Mouse (Mus musculus): Measurements from ENCODE around the gene Aak1.
"Not testable (repeated sequence)": the region's sequence is repeated elsewhere in the genome, so short reads cannot be mapped to it uniquely, and the experiment has no call there.

Aak1 gene

DNA sequence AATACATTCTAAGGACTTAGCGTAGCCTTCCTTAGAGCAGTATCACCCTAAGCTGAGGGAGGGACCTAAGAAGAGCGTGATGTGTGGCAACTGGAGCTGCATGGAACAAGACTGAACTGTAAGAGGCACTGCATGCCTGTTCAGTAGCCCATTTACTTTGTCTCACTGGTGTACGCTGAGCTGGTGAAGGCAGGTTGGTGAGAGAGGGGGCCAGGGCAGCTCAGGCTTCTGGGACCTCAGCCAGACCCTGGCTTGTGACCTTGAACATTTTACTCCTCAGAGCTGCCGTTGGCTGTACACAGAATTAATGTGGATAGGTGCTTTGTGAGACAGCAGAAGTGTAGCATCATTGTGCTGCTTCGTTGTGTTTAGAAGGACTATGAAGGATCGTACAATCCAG is 140.3 kb downstream of the Aak1 start:
- in situ Hi-C loops (cut with MboI; ENCODE audit: low pct_unique_long_range_greater_than_20kb in 1 of 2, low sequenced_read_pairs in 2 of 2, unreplicated experiment in 1 of 2) = no loop called here

DNA sequence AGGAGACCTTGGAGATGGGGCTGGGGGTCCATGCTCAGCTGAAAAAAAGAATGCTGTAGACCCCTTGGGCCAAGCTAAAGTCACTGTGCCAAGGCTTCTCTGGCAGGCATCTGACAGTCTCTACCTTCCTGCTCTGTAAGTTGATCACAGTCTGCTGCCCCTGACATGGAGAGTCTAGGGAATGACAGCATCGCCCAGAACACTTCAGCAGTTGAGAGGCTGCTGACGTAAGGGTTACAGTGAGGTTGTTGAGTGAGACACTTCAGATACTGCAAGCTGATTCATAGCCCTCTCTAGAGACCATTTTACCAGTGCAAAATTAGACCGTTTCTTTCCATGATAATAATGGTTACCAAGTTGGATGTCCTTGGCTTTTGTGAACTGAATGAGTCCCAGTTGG is 141.7 kb downstream of the Aak1 start:
- in situ Hi-C loops (cut with MboI; ENCODE audit: low pct_unique_long_range_greater_than_20kb in 1 of 2, low sequenced_read_pairs in 2 of 2, unreplicated experiment in 1 of 2) = no loop called here

DNA sequence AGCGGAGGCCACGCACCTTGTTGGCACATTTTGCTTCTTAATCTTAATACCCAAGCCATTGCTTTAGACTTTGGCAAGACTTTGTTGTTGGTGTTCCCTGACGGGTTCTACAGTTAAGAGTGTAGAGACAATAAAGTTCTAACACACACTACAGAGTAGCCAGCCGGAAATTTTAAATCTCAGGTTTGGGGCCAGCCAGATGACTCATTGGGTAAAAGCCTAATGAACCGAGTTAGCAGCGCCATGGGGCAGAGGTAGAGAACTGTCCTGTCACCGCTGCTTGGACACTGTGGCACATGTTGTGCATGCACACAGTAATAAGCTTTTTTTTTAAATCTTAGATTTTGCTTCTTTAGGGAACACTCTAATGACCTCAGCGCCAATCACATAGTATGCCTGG is 143.0 kb downstream of the Aak1 start:
- in situ Hi-C loops (cut with MboI; ENCODE audit: low pct_unique_long_range_greater_than_20kb in 1 of 2, low sequenced_read_pairs in 2 of 2, unreplicated experiment in 1 of 2) = no loop called here

DNA sequence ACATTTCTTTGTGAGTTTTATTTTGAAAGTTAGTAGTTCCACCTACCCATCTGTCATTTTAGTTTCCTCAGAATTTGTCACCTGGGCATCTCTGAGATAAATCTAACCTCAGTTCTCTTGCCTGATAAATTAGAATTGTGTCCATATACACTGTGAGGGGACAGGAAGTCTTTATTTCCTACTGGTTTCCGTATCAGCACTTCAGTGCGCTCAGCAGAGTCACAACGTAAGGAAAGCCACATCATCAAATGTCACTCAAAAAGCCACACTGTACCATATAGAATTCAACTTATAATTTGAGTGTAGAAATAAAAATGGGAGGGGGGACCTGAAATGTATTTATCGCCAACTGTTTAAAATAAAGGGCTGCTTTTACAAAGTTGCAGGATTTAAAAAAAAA is 144.9 kb downstream of the Aak1 start:
- in situ Hi-C loops (cut with MboI; ENCODE audit: low pct_unique_long_range_greater_than_20kb in 1 of 2, low sequenced_read_pairs in 2 of 2, unreplicated experiment in 1 of 2) = no loop called here

DNA sequence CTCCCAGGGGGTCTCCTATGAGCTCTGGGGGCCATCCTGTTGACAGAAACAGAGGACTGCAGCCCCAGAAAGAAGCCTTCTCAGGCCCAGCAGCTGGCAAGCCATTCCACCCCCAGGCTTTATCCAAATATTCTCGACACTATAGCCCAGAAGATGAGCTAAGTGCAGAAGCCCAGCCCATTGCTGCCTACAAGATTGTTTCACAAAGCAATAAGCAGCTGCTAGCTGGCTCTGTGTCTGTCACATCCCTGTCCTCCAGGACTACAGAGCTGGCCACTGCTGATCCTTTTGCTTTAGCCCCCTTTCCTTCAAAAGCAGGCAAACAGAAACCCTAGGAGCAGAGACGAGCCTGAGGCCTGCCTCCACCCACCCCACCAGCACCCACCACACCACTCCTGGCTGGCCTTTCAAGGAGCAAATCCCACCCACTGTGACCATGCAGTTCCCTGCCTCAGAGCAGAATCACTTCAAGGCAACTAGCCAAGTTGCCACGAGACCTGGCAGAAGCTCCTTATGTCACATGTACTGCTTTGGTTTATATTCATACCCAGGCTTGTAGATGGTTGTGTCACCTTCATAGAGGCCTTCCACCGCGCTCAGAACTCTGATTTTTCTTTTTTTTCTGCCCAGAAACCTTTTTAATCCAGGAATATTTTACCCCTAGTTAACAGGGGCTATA is 147.5 kb downstream of the Aak1 start:
- in situ Hi-C loops (cut with MboI; ENCODE audit: low pct_unique_long_range_greater_than_20kb in 1 of 2, low sequenced_read_pairs in 2 of 2, unreplicated experiment in 1 of 2) = no loop called here

DNA sequence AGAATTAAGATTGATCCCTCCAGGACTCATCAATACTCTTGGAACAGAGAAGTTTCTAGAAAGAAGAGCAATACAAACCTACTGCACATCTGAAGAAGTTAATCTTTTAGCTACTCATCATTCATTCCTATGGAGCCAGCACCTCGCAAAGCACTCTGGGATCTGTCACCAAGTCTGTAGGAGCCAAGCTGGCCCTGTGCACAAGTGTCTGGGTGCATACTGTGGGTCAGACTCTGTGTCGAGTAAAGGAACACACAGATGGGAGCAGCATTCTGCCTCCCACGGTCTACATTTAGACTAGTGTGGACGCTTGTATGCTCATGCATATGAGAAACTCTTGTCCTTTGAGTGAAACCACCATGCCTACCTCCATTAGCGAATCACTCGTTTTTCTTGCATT is 148.0 kb downstream of the Aak1 start:
- in situ Hi-C loops (cut with MboI; ENCODE audit: low pct_unique_long_range_greater_than_20kb in 1 of 2, low sequenced_read_pairs in 2 of 2, unreplicated experiment in 1 of 2) = no loop called here

DNA sequence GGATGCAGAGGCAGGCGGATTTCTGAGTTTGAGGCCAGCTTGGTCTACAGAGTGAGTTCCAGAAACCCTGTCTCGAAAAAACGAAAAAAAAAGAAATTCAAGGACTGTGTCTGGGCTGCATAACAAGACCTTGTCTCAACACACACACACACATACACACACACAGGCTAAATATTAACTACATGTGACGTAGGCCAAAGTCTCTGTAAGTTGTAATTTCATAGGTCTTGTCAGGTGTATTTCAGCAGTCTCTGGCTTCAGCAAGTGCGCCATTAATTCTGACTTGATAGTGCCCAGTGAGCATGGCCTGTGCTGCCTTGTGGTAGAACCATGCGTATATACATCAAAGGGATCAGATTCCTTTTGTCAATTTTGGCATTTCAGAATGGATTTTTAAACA is 152.7 kb downstream of the Aak1 start:
- in situ Hi-C loops (cut with MboI; ENCODE audit: low pct_unique_long_range_greater_than_20kb in 1 of 2, low sequenced_read_pairs in 2 of 2, unreplicated experiment in 1 of 2) = no loop called here

DNA sequence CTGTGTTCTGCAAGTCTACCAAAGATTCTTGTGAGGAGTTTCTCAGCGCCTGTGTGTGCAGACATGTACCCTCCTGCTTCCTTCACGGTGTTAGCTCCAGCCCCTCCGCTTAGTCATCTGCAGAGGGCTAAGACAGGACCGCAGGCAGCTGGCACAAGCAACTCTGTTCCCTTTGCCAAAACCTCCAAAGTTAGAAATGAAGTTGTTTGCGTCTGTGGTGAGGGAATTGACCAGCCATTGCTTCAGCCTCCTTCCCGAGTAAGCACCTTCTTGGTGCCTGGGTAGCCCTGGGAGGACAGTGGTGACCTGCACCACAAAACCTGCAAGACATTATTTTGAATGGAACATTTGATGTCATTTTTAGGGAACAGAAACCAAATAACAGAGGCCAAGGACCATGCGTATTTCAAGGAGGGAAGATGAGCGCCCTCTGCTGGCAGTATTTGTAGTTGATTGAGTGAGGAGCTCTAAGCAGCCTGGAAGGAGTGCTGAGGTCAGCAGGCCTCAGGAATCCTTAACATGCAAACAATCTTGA is 153.3 kb downstream of the Aak1 start:
- in situ Hi-C loops (cut with MboI; ENCODE audit: low pct_unique_long_range_greater_than_20kb in 1 of 2, low sequenced_read_pairs in 2 of 2, unreplicated experiment in 1 of 2) = no loop called here

DNA sequence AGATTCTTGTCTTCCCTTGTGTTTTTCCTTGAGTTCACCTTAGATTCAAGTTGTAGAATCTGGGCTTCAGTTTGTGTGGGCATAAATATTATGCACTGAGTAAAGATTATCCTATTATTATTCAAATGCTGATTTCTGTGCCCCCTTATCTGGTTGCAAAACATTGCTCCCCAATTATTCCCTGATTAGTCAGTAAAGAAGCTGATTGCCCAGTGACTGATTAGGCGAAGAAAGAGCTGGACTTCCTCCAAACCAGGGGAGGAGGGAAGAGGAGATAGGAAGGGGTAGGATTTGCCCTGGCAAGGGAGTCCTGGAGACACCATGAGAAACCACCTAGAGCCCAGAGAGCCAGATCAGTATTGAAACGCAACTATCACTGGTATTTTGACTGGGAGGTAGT is 154.8 kb downstream of the Aak1 start:
- in situ Hi-C loops (cut with MboI; ENCODE audit: low pct_unique_long_range_greater_than_20kb in 1 of 2, low sequenced_read_pairs in 2 of 2, unreplicated experiment in 1 of 2) = no loop called here

DNA sequence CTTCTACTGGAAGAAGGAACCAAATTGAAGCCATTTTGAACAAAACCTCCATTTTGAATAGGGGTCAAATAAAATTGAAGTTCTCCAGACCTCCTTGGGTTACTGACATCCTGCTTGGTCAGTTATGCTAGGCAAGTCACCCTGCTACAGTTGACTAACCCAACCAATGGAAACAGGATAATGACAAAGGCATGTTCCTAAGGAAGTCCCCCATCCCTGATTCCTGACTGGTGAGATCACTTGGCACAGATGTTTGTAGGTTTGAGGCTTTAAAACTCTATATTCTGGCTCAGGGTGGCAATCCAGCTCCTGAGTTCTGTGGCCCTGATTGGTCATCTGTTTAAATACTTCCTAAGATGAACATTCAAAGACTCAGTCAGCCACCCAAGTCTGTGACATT is 156.3 kb downstream of the Aak1 start:
- in situ Hi-C loops (cut with MboI; ENCODE audit: low pct_unique_long_range_greater_than_20kb in 1 of 2, low sequenced_read_pairs in 2 of 2, unreplicated experiment in 1 of 2) = no loop called here

DNA sequence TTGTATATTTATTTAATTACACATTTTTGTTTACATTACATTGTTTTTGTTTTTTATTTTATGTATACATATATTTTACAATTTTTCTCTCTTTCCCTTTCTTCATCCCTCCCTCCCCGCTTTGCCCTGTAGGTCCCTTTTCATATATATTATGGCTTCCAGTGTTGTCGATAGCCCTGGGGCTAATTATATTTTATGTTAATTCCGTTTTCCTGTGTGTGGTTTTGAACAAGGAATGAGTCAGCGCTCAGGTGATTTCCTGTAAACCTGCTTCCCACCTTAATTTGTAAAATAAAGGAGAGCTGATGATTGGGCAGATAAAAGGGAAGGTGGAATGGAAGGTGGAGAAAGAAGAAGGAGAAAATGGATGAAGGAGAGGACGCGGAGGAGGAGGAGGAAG is 159.6 kb downstream of the Aak1 start, which contains the start of gene Nfu1:
Nfu1 (plus strand) TSS at position 350 of the 400 bp plus-strand sequence.
- in situ Hi-C loops (cut with MboI; ENCODE audit: low pct_unique_long_range_greater_than_20kb in 1 of 2, low sequenced_read_pairs in 2 of 2, unreplicated experiment in 1 of 2) = no loop called here

DNA sequence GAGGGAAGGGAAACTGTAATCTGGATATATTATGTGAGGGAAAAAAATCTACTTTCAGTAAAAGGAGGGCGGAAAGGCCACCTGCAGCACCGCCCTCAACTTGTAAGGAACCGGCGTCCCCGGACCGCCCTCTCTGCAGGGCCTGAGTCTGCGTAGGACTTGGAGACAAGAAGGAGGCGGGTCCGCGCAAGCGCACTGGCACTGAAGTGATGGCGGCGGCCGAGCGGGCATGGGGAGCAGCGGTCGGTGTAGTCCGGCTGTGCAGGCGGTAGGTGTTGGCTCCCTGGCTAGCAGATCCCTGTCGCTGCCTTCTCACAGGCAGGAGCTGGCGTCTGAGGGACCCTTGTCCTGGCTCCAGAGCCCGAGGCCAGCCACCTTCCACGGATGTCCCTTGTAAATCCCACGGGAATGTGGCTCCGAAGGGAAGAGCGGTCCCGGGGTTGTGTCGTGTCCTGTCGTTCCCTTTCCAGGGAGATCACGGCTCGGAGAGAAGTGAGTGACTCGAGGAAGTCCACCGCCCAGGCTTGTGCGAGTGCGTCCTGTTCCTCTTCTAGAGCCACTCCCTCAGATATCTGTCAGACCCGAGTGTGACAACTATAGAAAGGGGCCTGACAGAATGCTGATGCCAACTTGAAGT is 160.5 kb downstream of the Aak1 start:
- in situ Hi-C loops (cut with MboI; ENCODE audit: low pct_unique_long_range_greater_than_20kb in 1 of 2, low sequenced_read_pairs in 2 of 2, unreplicated experiment in 1 of 2) = no loop called here

DNA sequence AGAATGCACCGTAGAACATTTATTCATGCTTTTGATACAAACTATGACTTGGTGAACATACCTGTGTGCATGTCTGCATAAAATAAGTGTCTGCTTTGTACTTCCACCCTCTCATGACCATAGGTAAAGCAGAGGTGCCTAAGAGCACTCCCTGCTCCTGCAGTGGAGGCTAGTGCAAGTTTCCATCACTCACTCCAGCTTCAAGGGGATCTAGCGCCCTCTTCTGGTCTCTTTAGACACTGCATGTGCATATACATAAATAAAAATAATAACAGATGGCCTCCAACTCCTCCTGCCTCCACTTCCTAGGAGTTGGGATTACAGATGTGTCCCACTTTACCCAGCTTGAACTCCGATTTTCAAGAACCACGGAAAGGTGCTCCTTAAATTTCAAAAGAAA is 167.6 kb downstream of the Aak1 start:
- in situ Hi-C loops (cut with MboI; ENCODE audit: low pct_unique_long_range_greater_than_20kb in 1 of 2, low sequenced_read_pairs in 2 of 2, unreplicated experiment in 1 of 2) = no loop called here

DNA sequence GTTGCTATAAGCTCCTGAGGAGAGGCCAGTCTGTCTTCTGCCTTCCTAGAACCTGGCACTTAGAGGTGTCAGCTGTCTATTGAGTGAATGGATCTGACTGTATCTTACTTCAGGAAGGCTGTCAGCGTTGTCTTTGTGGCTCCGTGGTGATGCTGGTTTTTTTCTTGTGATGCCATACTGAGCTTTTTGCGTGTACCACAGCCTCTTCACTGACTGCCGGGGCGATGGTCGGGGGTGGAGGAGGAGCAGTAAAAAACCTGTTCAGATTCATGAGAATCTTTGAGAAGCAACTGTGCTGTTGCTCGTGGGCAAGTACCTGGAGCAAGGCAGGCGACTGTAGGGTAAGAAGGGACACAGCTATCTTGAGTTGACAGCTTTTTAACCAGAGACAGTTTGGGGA is 169.6 kb downstream of the Aak1 start:
- in situ Hi-C loops (cut with MboI; ENCODE audit: low pct_unique_long_range_greater_than_20kb in 1 of 2, low sequenced_read_pairs in 2 of 2, unreplicated experiment in 1 of 2) = no loop called here

DNA sequence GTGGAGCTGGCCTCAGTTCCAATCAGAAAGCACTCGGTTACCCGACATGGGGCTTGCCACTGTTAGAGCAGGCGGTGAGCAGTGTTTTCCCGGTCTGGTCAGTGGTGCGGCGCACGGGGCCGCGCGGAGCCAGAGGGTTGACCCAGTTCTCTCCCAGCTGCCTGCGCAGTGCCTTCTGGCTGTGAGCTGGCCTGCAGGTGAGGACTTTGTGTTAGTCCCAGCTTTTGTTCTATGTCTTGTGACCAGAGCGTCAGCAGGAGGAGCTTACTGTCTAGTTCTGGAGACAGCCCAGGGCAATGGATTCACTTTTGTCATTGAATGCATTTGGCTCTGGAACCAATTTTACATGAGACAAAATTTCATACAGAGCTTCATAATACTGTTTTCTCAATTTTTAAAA is 172.5 kb downstream of the Aak1 start:
- in situ Hi-C loops (cut with MboI; ENCODE audit: low pct_unique_long_range_greater_than_20kb in 1 of 2, low sequenced_read_pairs in 2 of 2, unreplicated experiment in 1 of 2) = no loop called here

DNA sequence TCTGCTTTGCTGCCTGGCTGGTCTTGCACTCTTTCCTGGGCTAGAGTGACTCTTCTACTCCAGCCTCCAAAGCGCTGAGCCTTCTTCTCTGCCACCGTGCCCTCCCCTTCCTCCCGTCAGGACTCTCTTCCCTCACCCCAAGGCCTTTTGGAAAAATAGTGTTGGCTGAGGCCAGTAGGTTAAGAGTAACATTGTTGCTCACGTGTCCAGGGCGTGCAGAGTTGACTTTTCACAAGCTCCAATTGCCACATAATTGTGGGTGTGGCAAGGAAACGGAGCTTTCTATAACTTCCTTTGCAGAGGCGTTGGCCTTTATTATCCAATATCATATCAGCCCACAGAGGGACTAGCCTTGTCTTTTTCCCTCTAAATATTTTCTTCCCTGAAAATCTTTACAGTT is 177.7 kb downstream of the Aak1 start:
- in situ Hi-C loops (cut with MboI; ENCODE audit: low pct_unique_long_range_greater_than_20kb in 1 of 2, low sequenced_read_pairs in 2 of 2, unreplicated experiment in 1 of 2) = no loop called here

DNA sequence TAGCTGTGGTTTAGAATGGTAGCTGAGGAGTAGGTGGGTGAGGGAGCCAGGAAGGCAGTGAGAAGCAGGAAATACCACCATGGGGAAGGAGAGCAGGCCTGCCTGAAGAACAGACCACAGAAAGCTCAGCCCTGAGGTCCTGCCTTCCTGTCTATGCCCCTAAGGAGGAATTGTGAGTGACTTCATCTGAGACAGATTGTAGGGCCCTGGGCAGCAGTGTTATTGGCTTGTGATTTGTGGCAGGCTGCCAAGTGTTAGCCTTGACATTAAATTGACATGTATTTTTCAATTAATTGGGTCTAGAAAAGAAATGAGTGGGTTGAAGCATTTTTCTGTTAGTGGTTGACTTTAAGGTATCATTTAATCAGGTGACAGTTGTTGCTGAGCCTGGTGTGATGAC is 179.6 kb downstream of the Aak1 start:
- in situ Hi-C loops (cut with MboI; ENCODE audit: low pct_unique_long_range_greater_than_20kb in 1 of 2, low sequenced_read_pairs in 2 of 2, unreplicated experiment in 1 of 2) = no loop called here

DNA sequence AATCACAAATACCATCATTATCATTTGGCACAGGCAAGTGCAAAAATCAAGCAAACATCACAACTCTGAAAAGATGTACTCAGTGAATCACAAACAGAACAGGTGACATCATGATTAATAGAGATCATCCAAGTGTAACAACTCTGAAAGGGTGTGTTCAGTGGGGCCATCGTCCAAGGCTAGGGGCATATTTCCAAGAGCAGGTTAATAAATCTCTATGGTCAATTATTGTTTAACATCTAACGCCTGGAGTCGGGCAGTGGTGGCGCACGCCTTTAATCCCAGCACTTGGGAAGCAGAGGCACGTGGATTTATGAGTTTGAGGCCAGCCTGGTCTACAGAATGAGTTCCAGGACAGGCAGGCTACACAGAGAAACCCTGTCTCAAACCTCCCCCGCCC is 182.0 kb downstream of the Aak1 start:
- in situ Hi-C loops (cut with MboI; ENCODE audit: low pct_unique_long_range_greater_than_20kb in 1 of 2, low sequenced_read_pairs in 2 of 2, unreplicated experiment in 1 of 2) = not testable (repeated sequence)

DNA sequence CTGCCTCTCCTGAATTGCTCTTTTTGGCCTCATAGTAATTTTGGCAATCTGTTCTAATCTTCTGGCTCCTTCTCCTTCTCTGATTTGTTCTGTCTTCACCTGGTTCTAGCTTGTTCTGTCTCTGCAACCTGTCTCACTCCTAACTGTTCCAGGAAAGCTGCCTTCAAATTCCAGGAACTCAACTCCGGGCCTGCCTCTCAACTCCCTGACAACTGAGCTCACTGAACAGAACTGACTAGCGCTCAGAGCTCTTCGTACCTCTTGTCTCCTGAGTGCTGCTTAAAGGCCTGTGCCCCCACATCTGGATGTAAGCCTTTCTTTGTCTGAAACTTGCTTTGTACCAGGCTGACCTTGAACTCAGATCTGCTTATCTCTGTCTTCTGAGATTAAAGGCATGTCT is 183.1 kb downstream of the Aak1 start:
- in situ Hi-C loops (cut with MboI; ENCODE audit: low pct_unique_long_range_greater_than_20kb in 1 of 2, low sequenced_read_pairs in 2 of 2, unreplicated experiment in 1 of 2) = no loop called here

DNA sequence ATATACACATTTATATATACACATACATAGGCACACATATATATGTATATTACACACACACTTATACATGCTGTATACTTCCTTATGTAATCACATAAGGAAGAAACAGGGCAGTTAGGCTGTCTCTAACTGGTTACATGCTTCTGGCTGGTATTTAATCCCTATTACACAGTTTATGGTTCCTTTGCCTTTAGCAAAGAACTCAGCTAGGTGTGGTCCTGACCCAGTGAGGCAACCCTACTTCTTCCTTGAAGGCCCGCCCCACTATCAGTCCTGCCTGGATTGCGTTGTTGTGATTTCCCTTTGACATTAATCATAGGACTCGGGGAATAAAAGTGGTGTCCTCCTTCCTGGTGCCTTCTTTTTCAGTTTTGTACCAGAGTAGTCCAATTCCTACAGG is 185.1 kb downstream of the Aak1 start:
- in situ Hi-C loops (cut with MboI; ENCODE audit: low pct_unique_long_range_greater_than_20kb in 1 of 2, low sequenced_read_pairs in 2 of 2, unreplicated experiment in 1 of 2) = no loop called here
